Mouse (Mus musculus) stomach, postnatal 0 days (tissue): ENCODE results near the gene Itprip. TPM values are rescaled to one million over a fixed set of nuclear protein-coding genes. Genes with fewer than 3 reads are reported as not detected.

Experiments used
- ATAC-seq: fragments of 200-750 bp; cut with Nextera tagmentation; 2 replicates; pipeline ENCODE4 v1.8.0; 2017; ENCODE audit not compliant: low FRiP score, low TSS enrichment
- DNase-seq: peaks from one replicate; pipeline ENCODE4 v3.0.0-alpha.2; 2016; ENCODE audit warnings: low spot score
- H3K27ac ChIP-seq: fragments of 300-500 bp; sonication (generic); replicated peaks from 2 replicates; pipeline ENCODE4 v1.5.1; 2014; ENCODE audit warnings: mild to moderate bottlenecking, control low read depth
- H3K27me3 ChIP-seq: fragments of 300-500 bp; sonication (generic); 2 replicates; pipeline ENCODE4 v1.6.1; 2014; ENCODE audit warnings: low read length; ENCODE audit not compliant: control insufficient read depth, insufficient read depth
- H3K36me3 ChIP-seq: fragments of 300-500 bp; sonication (generic); 2 replicates; pipeline ENCODE4 v1.6.1; 2014; ENCODE audit warnings: low read length, mixed read lengths; ENCODE audit not compliant: control insufficient read depth, insufficient read depth
- H3K4me1 ChIP-seq: fragments of 300-500 bp; sonication (generic); replicated peaks from 2 replicates; pipeline ENCODE4 v1.6.1; 2014; ENCODE audit warnings: antibody characterized with exemption; ENCODE audit not compliant: control insufficient read depth, insufficient read depth
- H3K4me2 ChIP-seq: fragments of 300-500 bp; sonication (generic); replicated peaks from 2 replicates; pipeline ENCODE4 v1.6.1; 2014; ENCODE audit warnings: low read depth, mild to moderate bottlenecking, control low read depth, moderate library complexity
- H3K4me3 ChIP-seq: fragments of 300-500 bp; sonication (generic); 2 replicates; pipeline ENCODE4 v1.5.1; 2014; ENCODE audit warnings: low read depth, low read length, control low read depth
- H3K9ac ChIP-seq: fragments of 300-500 bp; sonication (generic); 2 replicates; pipeline ENCODE4 v1.6.1; 2014; ENCODE audit warnings: mild to moderate bottlenecking, low read length, control low read depth, mixed read lengths
- H3K9me3 ChIP-seq: fragments of 300-500 bp; sonication (generic); 2 replicates; pipeline ENCODE4 v1.6.1; 2016; ENCODE audit warnings: low read length; ENCODE audit not compliant: control insufficient read depth
- CTCF ChIP-seq: IDR thresholded peaks from 2 replicates; pipeline ENCODE4 v1.5.1; 2016; ENCODE audit warnings: antibody characterized with exemption, low read depth, mild to moderate bottlenecking, moderate library complexity
- EP300 ChIP-seq: optimal IDR thresholded peaks from 2 replicates; pipeline ENCODE3; 2016; ENCODE audit warnings: antibody characterized with exemption
- WGBS: fragments of 180-500 bp; shearing (Covaris S2); extraction: QIAGEN DNeasy Blood & Tissue Kit; methylation state at CpG from one replicate; pipeline ENCODE4 v1.1.7; 2014; 5-methylcytosine and 5-hydroxymethylcytosine counted together
- polyA plus RNA-seq: library from polyadenylated mRNA; unstranded; fragments of >200 nt; fragmentation: Nextera tagmentation; extraction: Ambion mirVana; gene quantifications from 2 replicates; pipeline ENCODE4 v1.2.1, GENCODE M21; 2015

Itprip gene
- polyA plus RNA-seq, 1 experiment from 2014 or later = 7.9 TPM

- H3K4me2 ChIP-seq = no peak overlapping the region
- TF ChIP-seq CTCF = no peak
- no peak for TF ChIP-seq EP300
- ATAC-seq (no peak), DNase-seq (peak; percentile 20)
- 0 out of 2 replicates have a peak, but pooled peaks cover 4% of the 10 kb centered on the region for H3K36me3 ChIP-seq
- H3K4me1 ChIP-seq = no peaks in the 10 kb centered on the region
- H3K9ac ChIP-seq = no peak overlapping the region
- no peak overlapping the region for H3K27ac ChIP-seq
- WGBS = 46% methylated on average over 4 of the region's 4 CpGs
- H3K27me3 ChIP-seq = no peaks in the 10 kb centered on the region
- H3K9me3 ChIP-seq = no peaks in the 10 kb centered on the region
- no peak overlapping the region for H3K4me3 ChIP-seq
These were observed 51.4 kb downstream of the Itprip start for GRCm38 (mm10) chr19:47867628-47868175.

- peak within 1 kb of the TSS; percentile 51 for H3K4me3 ChIP-seq
- peaks cover 6% of the 10 kb centered on the region for H3K36me3 ChIP-seq
- no peaks in the 10 kb centered on the region for H3K27me3 ChIP-seq
- H3K9me3 ChIP-seq = no peaks in the 10 kb centered on the region
- peak within 1 kb of the TSS; percentile 78 for H3K4me2 ChIP-seq
- DNase-seq (peak; percentile 96), ATAC-seq (peak; percentile 95)
- H3K4me1 ChIP-seq = no peaks in the 10 kb centered on the region
- H3K9ac ChIP-seq = peak within 1 kb of the TSS; percentile 72
- TF ChIP-seq CTCF (peak; percentile 72), EP300 (no peak)
- WGBS = under 1% methylated on average over 49 of the region's 49 CpGs
- H3K27ac ChIP-seq = peak within 1 kb of the TSS; percentile 89
These were observed 53.6 kb downstream of the Itprip start, which contains the start of gene Gsto2 for GRCm38 (mm10) chr19:47865353-47865947. Gsto2 (plus strand) TSS chr19:47865534.

GRCm38 (mm10) chr19:47864721-47865120, 54.4 kb downstream of the Itprip start:
- ATAC-seq = no peak
- no peak overlapping the region for H3K9ac ChIP-seq
- H3K27ac ChIP-seq = no peak overlapping the region
- H3K4me3 ChIP-seq = no peak overlapping the region
- no peaks in the 10 kb centered on the region for H3K4me1 ChIP-seq
- H3K9me3 ChIP-seq = no peaks in the 10 kb centered on the region
- peaks cover 8% of the 10 kb centered on the region for H3K36me3 ChIP-seq
- peak; percentile 13 for DNase-seq
- peak overlapping the region; percentile 78; the same call in 1 of the 2 replicates for H3K4me2 ChIP-seq
- H3K27me3 ChIP-seq = no peaks in the 10 kb centered on the region
- TF ChIP-seq CTCF (no peak), EP300 (no peak)
- 73% methylated on average over 7 of the region's 7 CpGs for WGBS

DNA sequence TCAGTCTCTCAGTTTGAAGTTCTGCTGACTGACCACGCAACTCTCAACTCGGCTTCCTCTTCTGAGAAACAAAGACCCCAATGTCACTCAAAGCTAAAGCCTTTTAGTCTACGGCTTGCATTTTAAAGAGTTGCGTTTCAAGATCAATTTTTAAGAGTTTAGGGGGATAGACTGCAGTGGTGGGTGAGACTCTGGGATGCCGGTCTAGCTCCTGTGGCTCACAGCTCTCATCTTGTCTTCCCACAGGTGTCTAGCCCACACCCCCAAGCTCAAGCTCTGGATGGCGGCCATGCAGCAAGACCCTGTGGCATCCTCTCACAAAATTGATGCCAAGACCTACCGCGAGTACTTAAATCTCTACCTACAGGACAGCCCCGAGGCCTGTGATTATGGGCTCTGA, 55.0 kb downstream of the Itprip start:
- no peaks in the 10 kb centered on the region for H3K27me3 ChIP-seq
- WGBS = 95% methylated on average over 9 of the region's 9 CpGs
- H3K9me3 ChIP-seq = no peaks in the 10 kb centered on the region
- H3K4me3 ChIP-seq = no peak overlapping the region
- H3K27ac ChIP-seq = no peak overlapping the region
- DNase-seq (peak; percentile 15), ATAC-seq (no peak)
- H3K4me1 ChIP-seq = no peaks in the 10 kb centered on the region; the same call in 1 of the 2 replicates
- no peak overlapping the region for H3K4me2 ChIP-seq
- TF ChIP-seq EP300 (no peak), CTCF (no peak)
- no peak overlapping the region for H3K9ac ChIP-seq
- peaks cover 14% of the 10 kb centered on the region for H3K36me3 ChIP-seq

- Histone ChIP-seq H3K9me3 (no peaks in the 10 kb centered on the region), H3K27me3 (no peaks in the 10 kb centered on the region), H3K4me2 (no peak overlapping the region), H3K4me3 (no peak overlapping the region), H3K9ac (no peak overlapping the region), H3K27ac (no peak overlapping the region), H3K4me1 (no peaks in the 10 kb centered on the region; the same call in 1 of the 2 replicates), H3K36me3 (peaks cover 14% of the 10 kb centered on the region)
- WGBS = 89% methylated on average over 3 of the region's 3 CpGs
- DNase-seq = peak; percentile 16
- TF ChIP-seq EP300 (no peak), CTCF (no peak)
- ATAC-seq = no peak
These were observed 56.5 kb downstream of the Itprip start for GRCm38 (mm10) chr19:47862581-47862980.

DNA sequence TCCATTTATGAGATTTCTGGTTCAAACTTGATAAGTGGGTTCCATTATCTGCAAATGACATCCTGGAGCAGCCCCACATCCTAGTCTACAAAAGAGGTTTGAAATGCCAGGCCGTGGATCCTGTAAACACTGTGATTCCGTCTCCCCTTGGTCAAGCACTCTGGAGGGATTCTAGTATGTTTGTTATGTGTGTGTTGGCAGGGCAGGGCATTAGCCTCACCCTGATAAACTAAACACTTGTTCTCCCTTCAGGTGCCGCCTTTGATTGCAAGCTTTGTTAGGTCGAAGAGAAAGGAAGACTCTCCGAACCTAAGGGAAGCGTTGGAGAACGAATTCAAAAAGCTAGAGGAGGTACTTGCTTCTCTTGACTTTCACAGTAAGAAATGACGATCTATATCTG, 59.9 kb downstream of the Itprip start:
- Histone ChIP-seq H3K4me2 (peak overlapping the region; percentile 41), H3K27me3 (no peaks in the 10 kb centered on the region), H3K4me1 (no peaks in the 10 kb centered on the region; the same call in 1 of the 2 replicates), H3K36me3 (peaks cover 11% of the 10 kb centered on the region), H3K4me3 (0 out of 2 replicates have a peak overlapping the region, but pooled peaks have one; percentile 1), H3K9me3 (no peaks in the 10 kb centered on the region), H3K9ac (no peak overlapping the region), H3K27ac (peak overlapping the region; percentile 83; the same call in 1 of the 2 replicates)
- WGBS = 59% methylated on average over 8 of the region's 8 CpGs
- TF ChIP-seq CTCF = no peak
- no peak for TF ChIP-seq EP300
- DNase-seq (peak; percentile 51), ATAC-seq (no peak)
